Mouse (Mus musculus) midbrain, embryonic 14.5 days (tissue): Measurements from ENCODE around the gene Ints4. TPM values are rescaled to one million over a fixed set of nuclear protein-coding genes. Genes with fewer than 3 reads are reported as not detected.
A peak's percentile ranks its signal among the peaks of the same experiment; 100 is the strongest.

Source experiments
- ATAC-seq: fragments of 200-750 bp; cut with Nextera tagmentation; 2 replicates; pipeline ENCODE4 v1.8.0; 2017; ENCODE audit warnings: moderate number of reproducible peaks, moderate library complexity; ENCODE audit not compliant: low FRiP score, low TSS enrichment
- DNase-seq: peaks from one replicate; pipeline ENCODE4 v3.0.0-alpha.2; 2015
- H3K27ac ChIP-seq: fragments of 300-500 bp; sonication (generic); replicated peaks from 2 replicates; pipeline ENCODE4 v1.5.1; 2014; ENCODE audit warnings: mild to moderate bottlenecking, low read depth, low read length, moderate library complexity
- H3K27me3 ChIP-seq: fragments of 300-500 bp; sonication (generic); 2 replicates; pipeline ENCODE4 v1.6.1; 2014; ENCODE audit warnings: low read length, control low read depth, mixed read lengths; ENCODE audit not compliant: control insufficient read depth, insufficient read depth
- H3K36me3 ChIP-seq: fragments of 300-500 bp; sonication (generic); 2 replicates; pipeline ENCODE4 v1.6.1; 2014; ENCODE audit warnings: low read length, control low read depth; ENCODE audit not compliant: control insufficient read depth, insufficient read depth
- H3K4me1 ChIP-seq: fragments of 300-500 bp; sonication (generic); 2 replicates; pipeline ENCODE4 v1.6.1; 2014; ENCODE audit warnings: mild to moderate bottlenecking, antibody characterized with exemption, low read length, control low read depth; ENCODE audit not compliant: control insufficient read depth, insufficient read depth
- H3K4me2 ChIP-seq: fragments of 300-500 bp; sonication (generic); 2 replicates; pipeline ENCODE4 v1.6.1; 2014; ENCODE audit warnings: mild to moderate bottlenecking, low read length, moderate library complexity
- H3K4me3 ChIP-seq: fragments of 300-500 bp; sonication (generic); replicated peaks from 2 replicates; pipeline ENCODE4 v1.5.1; 2014; ENCODE audit warnings: low read depth, low read length
- H3K9ac ChIP-seq: fragments of 300-500 bp; sonication (generic); replicated peaks from 2 replicates; pipeline ENCODE4 v1.6.1; 2014; ENCODE audit warnings: mild to moderate bottlenecking, low read length, moderate library complexity
- H3K9me3 ChIP-seq: fragments of 300-500 bp; sonication (generic); 2 replicates; pipeline ENCODE4 v1.6.1; 2016; ENCODE audit warnings: low read length, control low read depth, mixed read lengths; ENCODE audit not compliant: control insufficient read depth
- WGBS: fragments of 180-500 bp; shearing (Covaris S2); extraction: QIAGEN DNeasy Blood & Tissue Kit; methylation state at CpG from one replicate; pipeline ENCODE4 v1.1.7; 2014; 5-methylcytosine and 5-hydroxymethylcytosine counted together
- polyA plus RNA-seq: library from polyadenylated mRNA; unstranded; fragments of >200 nt; fragmentation: Nextera tagmentation; extraction: Ambion mirVana; gene quantifications from 2 replicates; pipeline ENCODE4 v1.2.1, GENCODE M21; 2014

Gene Ints4
- polyA plus RNA-seq, 1 experiment from 2014 or later = 49.3 TPM

DNA sequence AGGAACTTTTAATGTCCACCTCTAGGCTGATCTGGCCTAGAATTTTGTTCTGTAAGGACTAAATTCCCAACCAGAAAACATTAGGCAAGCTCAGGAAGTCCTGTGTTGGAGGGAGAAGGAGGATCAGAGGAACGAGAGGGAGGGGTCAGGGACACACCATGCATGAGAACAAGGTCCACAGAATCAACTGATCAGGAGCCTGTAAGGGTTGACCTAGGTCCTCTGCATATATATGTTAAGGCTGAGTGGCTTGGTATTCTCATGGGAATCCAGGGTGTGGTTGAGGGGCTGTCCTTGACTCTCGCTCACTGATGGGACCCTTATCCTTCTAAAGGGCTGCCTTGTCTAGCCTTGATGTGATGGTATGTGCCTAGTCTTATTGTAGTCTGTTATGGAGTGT, 82.8 kb downstream of the Ints4 start:
- WGBS = 92% methylated on average over 2 of the region's 2 CpGs
- ATAC-seq = no peak
- H3K4me1 ChIP-seq = no peaks in the 10 kb centered on the region

DNA sequence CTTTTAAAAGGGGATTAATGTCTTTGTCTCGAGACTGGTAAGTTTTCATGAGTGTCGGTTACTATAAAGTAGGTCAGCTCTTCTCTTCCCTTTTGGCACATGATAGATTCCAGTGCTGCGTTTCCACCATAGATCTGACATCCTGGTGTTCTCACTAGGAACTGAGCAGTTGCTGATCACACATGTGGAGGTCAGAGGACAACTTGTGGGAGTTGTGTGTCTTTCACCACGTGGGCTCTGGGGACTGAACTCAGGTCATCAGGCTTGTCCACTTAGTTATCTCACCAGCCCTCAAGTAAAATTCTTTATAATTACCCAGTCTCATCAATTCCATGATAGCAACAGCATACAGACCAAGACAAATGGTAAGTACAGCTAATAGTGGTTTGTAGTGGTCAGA, 88.6 kb downstream of the Ints4 start:
- ATAC-seq (no peak), DNase-seq (no peak)
- H3K4me3 ChIP-seq = no peak overlapping the region
- no peak overlapping the region for H3K9ac ChIP-seq
- 83% methylated on average over 4 of the region's 4 CpGs for WGBS
- H3K36me3 ChIP-seq = no peaks in the 10 kb centered on the region
- H3K27me3 ChIP-seq = no peaks in the 10 kb centered on the region
- H3K9me3 ChIP-seq = no peaks in the 10 kb centered on the region
- H3K4me1 ChIP-seq = no peaks in the 10 kb centered on the region
- H3K27ac ChIP-seq = no peak overlapping the region
- no peak overlapping the region for H3K4me2 ChIP-seq

More for the DNA sequence above, 82.8 kb downstream of the Ints4 start:
- H3K36me3 ChIP-seq = no peaks in the 10 kb centered on the region
- no peak overlapping the region for H3K9ac ChIP-seq
- H3K27ac ChIP-seq = no peak overlapping the region
- H3K4me3 ChIP-seq = no peak overlapping the region
- no peak for DNase-seq
- no peaks in the 10 kb centered on the region for H3K27me3 ChIP-seq
- no peak overlapping the region for H3K4me2 ChIP-seq
- no peaks in the 10 kb centered on the region for H3K9me3 ChIP-seq

DNA sequence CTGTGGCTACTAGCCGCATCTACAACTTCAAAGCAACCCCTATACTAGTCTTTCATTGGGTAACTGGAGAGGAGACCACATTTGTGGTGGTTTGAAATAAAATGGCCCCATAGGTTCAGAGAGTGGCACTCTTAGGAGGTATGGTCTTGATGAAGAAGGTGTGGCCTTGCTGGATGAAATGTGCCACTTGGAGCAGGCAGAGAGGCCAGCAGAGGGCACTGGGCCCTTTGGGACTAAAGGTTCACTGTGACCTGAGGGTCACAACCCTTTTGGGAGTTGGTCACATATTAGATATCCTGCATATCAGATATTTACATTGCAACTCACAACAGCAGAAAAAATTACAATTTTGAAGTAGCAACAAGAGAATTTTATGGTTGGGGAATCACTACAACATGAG, 89.6 kb downstream of the Ints4 start:
- DNase-seq = no peak
- Histone ChIP-seq H3K27me3 (no peaks in the 10 kb centered on the region), H3K36me3 (no peaks in the 10 kb centered on the region), H3K4me1 (no peaks in the 10 kb centered on the region), H3K9me3 (no peaks in the 10 kb centered on the region), H3K27ac (no peak overlapping the region), H3K4me2 (no peak overlapping the region), H3K9ac (no peak overlapping the region), H3K4me3 (no peak overlapping the region)
- ATAC-seq = no peak
- WGBS = 96% methylated on average over 1 of the region's 1 CpGs

DNA sequence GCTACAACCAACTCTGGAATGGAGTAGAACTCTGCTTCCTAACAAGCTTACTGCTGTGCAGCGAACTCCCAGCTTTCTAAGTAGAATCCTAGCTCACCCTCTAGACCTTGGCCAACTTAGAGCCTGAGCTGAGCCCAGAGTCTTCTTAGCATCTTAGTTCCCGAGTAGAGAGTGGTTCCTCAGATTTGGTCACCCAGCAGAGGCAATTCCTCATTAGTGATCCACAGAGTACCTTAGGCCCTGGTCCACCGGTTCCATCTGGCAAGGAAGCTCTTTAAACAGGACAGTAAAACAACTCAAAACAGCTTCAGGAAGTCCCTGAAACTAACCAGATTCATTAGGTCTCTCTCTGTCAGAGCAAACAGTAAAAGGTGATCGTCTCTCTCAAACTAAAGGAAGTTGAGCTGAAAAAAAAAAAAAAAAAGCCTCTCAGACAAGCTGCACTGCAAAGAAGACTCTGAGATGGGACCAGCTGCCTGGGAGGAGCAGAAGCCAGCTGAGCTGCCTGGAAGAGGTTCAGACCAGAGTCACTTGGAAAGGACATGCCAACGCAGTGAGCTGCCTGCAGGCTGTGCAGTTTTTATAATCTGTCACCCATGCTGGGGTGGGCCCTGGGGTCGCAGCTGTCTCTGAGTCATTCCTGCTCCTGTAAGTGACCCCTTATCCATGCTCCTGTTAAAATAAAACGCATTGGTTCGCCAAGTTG, 97.8 kb downstream of the Ints4 start:
- no peak overlapping the region for H3K27ac ChIP-seq
- no peaks in the 10 kb centered on the region for H3K9me3 ChIP-seq
- H3K4me2 ChIP-seq = peak overlapping the region; percentile 71
- DNase-seq (peak; percentile 36), ATAC-seq (no peak)
- no peaks in the 10 kb centered on the region for H3K27me3 ChIP-seq
- 34% methylated on average over 8 of the region's 8 CpGs for WGBS
- H3K4me3 ChIP-seq = peak overlapping the region; percentile 100
- no peaks in the 10 kb centered on the region for H3K36me3 ChIP-seq
- peak overlapping the region; percentile 98; the same call in 1 of the 2 replicates for H3K9ac ChIP-seq
- H3K4me1 ChIP-seq = peaks cover 10% of the 10 kb centered on the region; the same call in 1 of the 2 replicates

DNA sequence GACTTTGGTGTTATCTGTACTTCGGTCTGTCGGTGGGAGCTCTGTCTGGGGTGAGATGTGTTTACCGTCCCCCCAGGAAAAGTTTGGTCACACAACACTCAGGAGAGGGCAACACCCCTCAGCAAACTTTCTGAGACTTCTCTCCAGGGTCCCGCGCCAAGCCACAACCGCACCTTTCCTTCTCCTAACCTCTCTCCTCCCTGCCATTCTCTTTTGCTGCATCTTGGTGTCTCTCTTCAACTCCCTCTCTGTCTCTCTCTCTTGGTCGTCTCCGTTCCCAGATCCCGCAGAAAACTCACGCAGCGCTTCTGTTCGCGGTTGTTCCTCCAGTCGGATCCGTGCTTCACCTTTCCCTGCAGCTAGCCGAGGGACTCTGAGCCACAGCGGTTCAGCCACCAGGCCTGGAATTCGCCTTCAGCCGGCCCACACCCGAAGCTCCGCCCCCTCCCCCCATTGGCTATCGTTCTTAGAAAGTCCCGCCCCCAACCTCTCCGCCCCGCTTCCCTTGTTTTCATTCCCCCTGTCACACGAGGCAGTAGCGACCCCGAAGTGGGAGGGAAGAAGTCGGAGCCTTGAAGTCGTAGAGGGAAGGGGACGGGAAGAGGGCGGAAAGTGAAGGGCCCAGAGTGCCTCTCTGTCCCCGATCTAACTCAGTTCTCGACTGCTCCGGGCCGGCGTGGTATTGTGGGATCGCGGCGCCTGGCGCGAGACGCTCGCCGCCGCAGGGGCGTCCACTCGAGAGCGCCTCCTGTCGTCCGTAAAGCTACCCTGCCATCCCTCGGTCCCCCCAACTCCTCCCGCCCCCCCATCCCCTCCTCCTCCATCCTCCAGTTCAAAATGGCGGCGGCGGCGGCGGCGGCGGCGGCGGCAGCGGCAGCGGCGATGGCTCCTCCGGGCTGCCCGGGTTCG, 98.6 kb downstream of the Ints4 start, which contains the start of the genes Aamdc and Rsf1:
Gene Aamdc (minus strand): TSS at position 431 of the 909 bp plus-strand sequence.
Gene Rsf1 (plus strand): TSS at position 823 of the 909 bp plus-strand sequence.
- H3K4me2 ChIP-seq = peak within 1 kb of the TSS; percentile 81

DNA sequence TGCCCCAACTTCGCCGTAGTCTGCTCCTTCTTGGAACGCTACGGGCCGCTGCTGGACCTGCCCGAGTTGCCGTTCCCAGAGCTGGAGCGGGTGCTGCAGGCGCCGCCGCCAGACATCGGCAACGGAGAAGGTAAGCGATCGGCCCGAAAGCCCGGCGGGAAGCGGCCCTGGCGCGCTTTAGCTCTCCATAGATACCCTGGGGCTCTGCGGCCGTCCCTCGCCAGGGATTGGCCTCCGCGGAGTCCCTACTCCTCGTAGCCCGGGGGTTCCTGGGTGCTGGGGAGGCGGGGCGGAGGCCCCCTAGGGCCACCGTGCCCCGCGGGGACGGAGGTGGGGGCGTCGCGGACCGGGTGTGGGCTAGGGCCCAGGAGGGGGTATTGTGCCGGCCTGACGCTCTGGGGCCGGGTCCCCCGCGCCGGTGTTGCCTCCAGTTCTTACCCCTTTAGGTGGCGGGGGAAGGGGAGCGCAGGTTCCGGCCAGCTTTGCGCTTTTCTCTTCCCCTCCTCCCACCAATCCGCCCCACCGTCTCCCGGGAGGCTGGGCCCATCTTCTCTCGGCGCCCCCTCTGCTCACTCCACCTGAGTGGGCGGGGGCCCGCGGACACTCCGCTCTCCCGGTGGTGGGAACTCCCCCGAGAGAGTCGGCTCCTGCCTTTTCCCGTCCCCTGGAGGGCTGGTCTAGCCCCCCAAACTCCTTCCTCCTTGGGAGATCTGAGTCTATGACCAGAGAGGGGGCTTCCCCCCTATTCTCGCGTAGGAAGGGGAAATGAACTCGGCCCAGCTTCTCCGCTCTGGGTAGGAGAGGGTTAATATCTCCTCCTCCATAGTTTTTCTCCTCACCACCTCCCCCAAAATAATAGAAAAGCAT, 99.5 kb downstream of the Ints4 start:
- Histone ChIP-seq H3K4me1 (peaks cover 10% of the 10 kb centered on the region; the same call in 1 of the 2 replicates), H3K9ac (peak overlapping the region; percentile 98), H3K36me3 (no peaks in the 10 kb centered on the region), H3K27me3 (no peaks in the 10 kb centered on the region), H3K4me3 (peak overlapping the region; percentile 100), H3K4me2 (peak overlapping the region; percentile 81), H3K27ac (peak overlapping the region; percentile 99), H3K9me3 (no peaks in the 10 kb centered on the region)
- peak; percentile 70 for DNase-seq
- WGBS = under 1% methylated on average over 65 of the region's 65 CpGs
- peak; percentile 47 for ATAC-seq

More for the DNA sequence above, 98.6 kb downstream of the Ints4 start, which contains the start of the genes Aamdc and Rsf1:
- Histone ChIP-seq H3K4me1 (peaks cover 10% of the 10 kb centered on the region; the same call in 1 of the 2 replicates), H3K9ac (peak within 1 kb of the TSS; percentile 98), H3K36me3 (no peaks in the 10 kb centered on the region), H3K9me3 (no peaks in the 10 kb centered on the region), H3K27me3 (no peaks in the 10 kb centered on the region), H3K4me3 (peak within 1 kb of the TSS; percentile 100), H3K27ac (peak within 1 kb of the TSS; percentile 99)
- peak; percentile 94 for ATAC-seq
- DNase-seq = peak; percentile 98
- WGBS = under 1% methylated on average over 66 of the region's 68 CpGs

DNA sequence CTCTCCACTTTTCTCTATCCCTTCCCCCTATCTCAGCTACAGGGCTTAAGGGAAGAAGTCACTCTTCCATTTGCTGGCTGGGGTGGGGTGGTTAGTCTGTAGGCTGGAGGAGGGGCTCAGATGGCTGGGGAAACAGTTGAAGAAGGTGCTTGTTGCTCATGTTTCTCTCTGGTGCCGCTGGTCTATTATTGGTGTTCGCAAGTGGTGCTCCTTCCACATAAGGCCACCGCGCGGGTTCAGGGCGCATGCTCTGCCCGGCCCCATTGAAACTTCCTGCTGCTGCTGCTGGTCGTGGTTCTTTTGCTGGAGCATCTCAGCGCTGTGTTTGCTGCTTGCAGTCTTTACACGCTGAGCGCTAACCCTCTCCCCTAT, 100.1 kb downstream of the Ints4 start:
- DNase-seq = peak; percentile 90
- peak overlapping the region; percentile 99 for H3K27ac ChIP-seq
- H3K27me3 ChIP-seq = no peaks in the 10 kb centered on the region
- no peaks in the 10 kb centered on the region for H3K36me3 ChIP-seq
- H3K9me3 ChIP-seq = no peaks in the 10 kb centered on the region
- peak overlapping the region; percentile 98 for H3K9ac ChIP-seq
- H3K4me1 ChIP-seq = peaks cover 10% of the 10 kb centered on the region; the same call in 1 of the 2 replicates
- peak overlapping the region; percentile 81 for H3K4me2 ChIP-seq
- 0% methylated on average over 11 of the region's 11 CpGs for WGBS
- H3K4me3 ChIP-seq = peak overlapping the region; percentile 100
- peak; percentile 51 for ATAC-seq

DNA sequence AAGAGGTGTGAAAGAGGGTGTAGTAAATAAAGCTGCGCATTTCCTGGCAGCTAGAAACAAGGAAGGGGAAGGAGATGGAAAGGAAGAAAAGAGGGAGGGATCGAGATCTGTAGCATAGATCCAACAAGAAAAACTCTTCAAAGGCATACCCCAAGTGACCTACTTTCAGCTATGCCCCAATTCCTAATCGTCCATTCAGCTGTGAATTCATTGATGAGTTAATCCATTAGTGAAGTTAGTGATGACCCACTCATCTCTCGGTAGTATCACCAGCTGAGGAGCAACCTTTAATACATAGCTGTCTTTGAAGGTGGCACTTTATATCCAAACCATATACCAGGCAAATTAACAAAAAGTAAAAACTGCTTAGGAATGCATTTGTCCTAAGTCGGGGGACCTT, 107.8 kb downstream of the Ints4 start:
- 67% methylated on average over 5 of the region's 5 CpGs for WGBS
- peaks cover 4% of the 10 kb centered on the region; the same call in 1 of the 2 replicates for H3K4me1 ChIP-seq
- H3K27me3 ChIP-seq = no peaks in the 10 kb centered on the region
- no peak overlapping the region for H3K27ac ChIP-seq
- ATAC-seq = no peak
- no peak overlapping the region for H3K9ac ChIP-seq
- H3K36me3 ChIP-seq = no peaks in the 10 kb centered on the region
- DNase-seq = no peak
- H3K4me3 ChIP-seq = no peak overlapping the region
- no peaks in the 10 kb centered on the region for H3K9me3 ChIP-seq
- no peak overlapping the region for H3K4me2 ChIP-seq
